Mouse (Mus musculus): ENCODE measurements around the gene Gosr2. TPM values are rescaled to one million over a fixed set of nuclear protein-coding genes. Genes with fewer than 3 reads are reported as not detected.

Gene Gosr2
- polyA plus RNA-seq, 1 experiment from 2014 or later = 37.2 TPM

- H3K27me3 ChIP-seq = peaks cover 59% of the 10 kb centered on the region
- H3K4me1 ChIP-seq (replicated peaks) = no peaks in the 10 kb centered on the region
- no peak for ATAC-seq (ENCODE audit: insufficient read depth)
- no peak overlapping the region for H3K4me3 ChIP-seq (replicated peaks)
- 50% methylated on average over 8 of the region's 8 CpGs for WGBS (ENCODE audit: insufficient replicate concordance)
- no peak overlapping the region for H3K27ac ChIP-seq (replicated peaks)
- no peak overlapping the region for H3K9ac ChIP-seq
- H3K4me2 ChIP-seq = no peak overlapping the region
- H3K9me3 ChIP-seq (replicated peaks) = no peaks in the 10 kb centered on the region
- no peaks in the 10 kb centered on the region for H3K36me3 ChIP-seq (replicated peaks)
These were observed 52.0 kb downstream of the Gosr2 start for GRCm38 (mm10) chr11:103645731-103646130.

DNA sequence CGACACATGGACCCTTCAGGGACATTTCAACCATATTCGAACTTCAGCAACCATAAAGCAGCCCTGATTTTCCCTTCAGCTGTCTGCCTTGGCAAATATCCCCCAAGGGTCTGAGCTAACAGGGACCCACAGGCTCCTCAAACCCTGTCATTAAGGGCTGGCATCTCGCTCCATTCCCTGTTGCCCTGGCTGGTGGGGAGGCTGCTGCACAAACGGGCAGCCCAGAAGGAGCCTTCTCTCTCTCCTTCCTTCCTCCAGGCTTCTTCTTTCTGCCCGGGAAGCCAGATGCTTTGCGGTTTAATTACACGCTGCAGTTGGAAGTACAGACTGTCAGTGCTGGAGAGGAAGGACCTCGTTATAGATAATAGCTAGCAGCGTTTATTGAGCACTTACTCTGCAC lies 54.5 kb downstream of the Gosr2 start:
- no peaks in the 10 kb centered on the region for H3K4me1 ChIP-seq (replicated peaks)
- 48% methylated on average over 9 of the region's 9 CpGs for WGBS (ENCODE audit: insufficient replicate concordance)
- H3K9me3 ChIP-seq (replicated peaks) = no peaks in the 10 kb centered on the region
- H3K36me3 ChIP-seq (replicated peaks) = no peaks in the 10 kb centered on the region
- no peak overlapping the region for H3K9ac ChIP-seq
- ATAC-seq (ENCODE audit: insufficient read depth) = no peak
- H3K27ac ChIP-seq (replicated peaks) = no peak overlapping the region
- H3K4me2 ChIP-seq = no peak overlapping the region
- peaks cover 54% of the 10 kb centered on the region for H3K27me3 ChIP-seq
- no peak overlapping the region for H3K4me3 ChIP-seq (replicated peaks)

GRCm38 (mm10) chr11:103639407-103639946 lies 58.2 kb downstream of the Gosr2 start:
- Histone ChIP-seq H3K27ac (replicated peaks) (no peak overlapping the region), H3K4me3 (replicated peaks) (no peak overlapping the region), H3K27me3 (peaks cover 33% of the 10 kb centered on the region), H3K9me3 (replicated peaks) (no peaks in the 10 kb centered on the region), H3K4me1 (replicated peaks) (no peaks in the 10 kb centered on the region), H3K36me3 (replicated peaks) (no peaks in the 10 kb centered on the region), H3K9ac (no peak overlapping the region), H3K4me2 (no peak overlapping the region)
- ATAC-seq (ENCODE audit: insufficient read depth) = no peak
- 3% methylated on average over 10 of the region's 10 CpGs for WGBS (ENCODE audit: insufficient replicate concordance)

DNA sequence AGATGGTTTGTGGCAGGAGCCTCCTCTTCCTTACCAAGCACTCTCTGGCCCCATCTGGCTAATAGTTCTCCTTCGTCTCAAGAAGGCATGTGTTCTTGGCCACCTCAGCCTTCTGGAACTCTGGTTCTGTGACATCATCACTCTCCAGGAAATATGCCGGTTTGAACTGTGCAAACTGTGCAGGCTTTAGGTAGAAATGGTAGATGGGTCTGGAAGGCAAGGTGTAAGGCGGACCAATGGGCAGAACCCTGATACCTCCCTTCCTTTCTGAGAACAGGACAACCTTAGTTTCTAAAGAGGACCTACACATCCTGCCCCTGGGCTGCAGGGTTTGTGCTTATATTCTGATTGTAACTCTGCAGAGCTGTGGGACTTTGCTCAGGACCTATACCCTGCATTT lies 58.9 kb downstream of the Gosr2 start, which contains the start of gene Lyzl6:
Lyzl6 (minus strand) TSS at position 101 of the 400 bp plus-strand sequence.
- no peak within 1 kb of the TSS for H3K9ac ChIP-seq
- H3K36me3 ChIP-seq (replicated peaks) = no peaks in the 10 kb centered on the region
- H3K9me3 ChIP-seq (replicated peaks) = no peaks in the 10 kb centered on the region
- 40% methylated on average over 3 of the region's 3 CpGs for WGBS (ENCODE audit: insufficient replicate concordance)
- H3K27me3 ChIP-seq = peaks cover 33% of the 10 kb centered on the region
- H3K4me3 ChIP-seq (replicated peaks) = no peak within 1 kb of the TSS
- H3K27ac ChIP-seq (replicated peaks) = no peak within 1 kb of the TSS
- no peaks in the 10 kb centered on the region for H3K4me1 ChIP-seq (replicated peaks)
- ATAC-seq (ENCODE audit: insufficient read depth) = no peak
- H3K4me2 ChIP-seq = no peak within 1 kb of the TSS

DNA sequence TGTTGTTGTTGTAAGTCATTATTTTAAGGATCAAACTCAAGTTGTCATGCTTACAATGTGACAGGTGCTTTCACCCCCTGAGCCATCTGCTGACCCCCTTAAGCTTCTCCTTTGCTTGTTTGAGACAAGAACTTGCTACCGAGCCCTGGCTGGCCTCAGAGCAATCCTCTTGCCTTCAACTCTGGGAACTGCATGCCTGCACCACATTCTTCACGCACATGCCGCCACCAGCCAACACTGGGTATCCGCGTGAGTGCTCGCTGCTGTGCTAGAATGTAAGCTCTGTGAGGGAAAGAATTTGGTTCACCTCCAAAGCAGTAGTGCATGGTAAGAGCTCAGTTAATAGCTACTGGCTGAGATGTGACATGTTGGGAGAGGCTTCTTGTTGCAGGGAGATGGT lies 61.4 kb downstream of the Gosr2 start:
- no peaks in the 10 kb centered on the region for H3K9me3 ChIP-seq (replicated peaks)
- H3K4me1 ChIP-seq (replicated peaks) = no peaks in the 10 kb centered on the region
- no peak for ATAC-seq (ENCODE audit: insufficient read depth)
- H3K9ac ChIP-seq = no peak overlapping the region
- peaks cover 28% of the 10 kb centered on the region for H3K27me3 ChIP-seq
- no peak overlapping the region for H3K4me2 ChIP-seq
- WGBS (ENCODE audit: insufficient replicate concordance) = 66% methylated on average over 6 of the region's 6 CpGs
- H3K27ac ChIP-seq (replicated peaks) = no peak overlapping the region
- no peaks in the 10 kb centered on the region for H3K36me3 ChIP-seq (replicated peaks)
- H3K4me3 ChIP-seq (replicated peaks) = no peak overlapping the region

- ATAC-seq (ENCODE audit: insufficient read depth) = no peak
- Histone ChIP-seq H3K27me3 (peaks cover 21% of the 10 kb centered on the region), H3K9me3 (replicated peaks) (no peaks in the 10 kb centered on the region), H3K4me3 (replicated peaks) (no peak overlapping the region), H3K4me1 (replicated peaks) (no peaks in the 10 kb centered on the region), H3K36me3 (replicated peaks) (no peaks in the 10 kb centered on the region), H3K27ac (replicated peaks) (no peak overlapping the region), H3K4me2 (no peak overlapping the region), H3K9ac (no peak overlapping the region)
- WGBS (ENCODE audit: insufficient replicate concordance) = 57% methylated on average over 3 of the region's 3 CpGs
These were observed 62.2 kb downstream of the Gosr2 start for GRCm38 (mm10) chr11:103635481-103635880.

DNA sequence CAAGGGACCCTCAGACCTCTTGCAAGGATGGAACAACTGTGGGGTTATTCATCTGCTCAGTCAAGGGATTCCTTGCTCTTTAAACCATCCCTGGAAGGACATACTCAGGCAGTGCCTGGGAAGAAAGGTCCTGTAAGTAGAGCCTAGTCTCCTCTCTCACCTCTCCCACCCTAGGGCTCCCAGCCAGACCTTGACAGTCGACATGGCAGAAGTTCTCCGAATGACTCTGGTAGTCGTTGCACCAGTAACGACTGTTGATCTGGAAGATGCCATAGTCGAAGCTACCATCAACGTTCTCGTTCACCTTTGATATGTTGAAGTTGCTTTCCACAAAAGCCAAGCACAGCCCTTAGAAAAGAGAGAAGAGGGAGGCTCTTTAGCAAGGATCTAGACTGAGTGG lies 62.9 kb downstream of the Gosr2 start:
- Histone ChIP-seq H3K36me3 (replicated peaks) (no peaks in the 10 kb centered on the region), H3K27ac (replicated peaks) (no peak overlapping the region), H3K4me2 (no peak overlapping the region), H3K27me3 (peaks cover 16% of the 10 kb centered on the region), H3K9ac (no peak overlapping the region), H3K4me3 (replicated peaks) (no peak overlapping the region), H3K4me1 (replicated peaks) (no peaks in the 10 kb centered on the region), H3K9me3 (replicated peaks) (no peaks in the 10 kb centered on the region)
- no peak for ATAC-seq (ENCODE audit: insufficient read depth)
- 67% methylated on average over 7 of the region's 7 CpGs for WGBS (ENCODE audit: insufficient replicate concordance)

GRCm38 (mm10) chr11:103627453-103627852 lies 70.2 kb downstream of the Gosr2 start:
- H3K9ac ChIP-seq = no peak overlapping the region
- H3K9me3 ChIP-seq (replicated peaks) = no peaks in the 10 kb centered on the region
- 70% methylated on average over 23 of the region's 23 CpGs for WGBS (ENCODE audit: insufficient replicate concordance)
- no peaks in the 10 kb centered on the region for H3K27me3 ChIP-seq
- no peak overlapping the region for H3K4me3 ChIP-seq (replicated peaks)
- H3K4me2 ChIP-seq = no peak overlapping the region
- ATAC-seq (ENCODE audit: insufficient read depth) = no peak
- no peaks in the 10 kb centered on the region for H3K36me3 ChIP-seq (replicated peaks)
- H3K27ac ChIP-seq (replicated peaks) = no peak overlapping the region
- H3K4me1 ChIP-seq (replicated peaks) = no peaks in the 10 kb centered on the region

Other genes with a start within 250 kb of the Gosr2 start
- not detected in 2 replicates for gene Lrrc37a, start 193.3 kb downstream of the Gosr2 start, polyA plus RNA-seq (2015; fragmentation: Nextera tagmentation; extraction: Ambion mirVana)
- not detected in 2 replicates for gene Gm884, start 76.8 kb downstream of the Gosr2 start, polyA plus RNA-seq (2015; fragmentation: Nextera tagmentation; extraction: Ambion mirVana)
- gene Lyzl6, start 59.0 kb downstream of the Gosr2 start, polyA plus RNA-seq (2015; fragmentation: Nextera tagmentation; extraction: Ambion mirVana) = not detected in 2 replicates
- gene Rprml, start 48.3 kb downstream of the Gosr2 start, polyA plus RNA-seq (2015; fragmentation: Nextera tagmentation; extraction: Ambion mirVana) = not detected in 2 replicates
- 0.05 and 0.06 TPM in 2 replicates for gene Wnt9b, start 51.9 kb upstream of the Gosr2 start, polyA plus RNA-seq (2015; fragmentation: Nextera tagmentation; extraction: Ambion mirVana)
- gene Wnt3, start 76.3 kb upstream of the Gosr2 start, polyA plus RNA-seq (2015; fragmentation: Nextera tagmentation; extraction: Ambion mirVana) = not detected in 2 replicates